Mouse (Mus musculus) heart, embryonic 14.5 days (tissue): ENCODE measurements around the gene Htr1b. TPM values are rescaled to one million over a fixed set of nuclear protein-coding genes. Genes with fewer than 3 reads are reported as not detected.

Source experiments
- ATAC-seq: fragments of 200-750 bp; cut with Nextera tagmentation; 2 replicates; pipeline ENCODE4 v1.8.0; 2017; ENCODE audit warnings: low read depth, moderate TSS enrichment; ENCODE audit not compliant: insufficient number of reproducible peaks, insufficient read depth, low FRiP score
- H3K27ac ChIP-seq, 2 experiments: fragments of 200-500 bp in 1 of 2; fragments of 300-500 bp in 1 of 2; sonication (generic) in 1 of 2; replicated peaks in 1 of 2; 2 replicates each; pipeline ENCODE4 v1.5.1; 2012 to 2014; ENCODE audit warnings: low read depth in 2 of 2, low read length in 2 of 2, control low read depth in 1 of 2, mild to moderate bottlenecking in 1 of 2, mixed read lengths in 1 of 2; ENCODE audit not compliant: control insufficient read depth in 1 of 2, insufficient read depth in 1 of 2
- H3K27me3 ChIP-seq: fragments of 300-500 bp; sonication (generic); 2 replicates; pipeline ENCODE4 v1.6.1; 2014; ENCODE audit warnings: mild to moderate bottlenecking, low read length, control low read depth; ENCODE audit not compliant: control insufficient read depth, insufficient read depth
- H3K36me3 ChIP-seq: fragments of 300-500 bp; sonication (generic); 2 replicates; pipeline ENCODE4 v1.6.1; 2014; ENCODE audit warnings: mild to moderate bottlenecking, control low read depth, low read length, mixed read lengths; ENCODE audit not compliant: control insufficient read depth, insufficient read depth
- H3K4me1 ChIP-seq, 2 experiments: fragments of 200-500 bp in 1 of 2; fragments of 300-500 bp in 1 of 2; sonication (generic) in 1 of 2; 2 replicates each; pipeline ENCODE4 v1.6.1; 2012 to 2014; ENCODE audit warnings: low read length in 2 of 2, control low read depth in 1 of 2, mixed read lengths in 1 of 2; ENCODE audit not compliant: control insufficient read depth in 2 of 2, insufficient read depth in 2 of 2
- H3K4me2 ChIP-seq: fragments of 300-500 bp; sonication (generic); 2 replicates; pipeline ENCODE4 v1.6.1; 2014; ENCODE audit warnings: mild to moderate bottlenecking, low read length
- H3K4me3 ChIP-seq, 2 experiments: fragments of 200-500 bp in 1 of 2; fragments of 300-500 bp in 1 of 2; sonication (generic) in 1 of 2; 2 replicates each; pipeline ENCODE4 v1.5.1; 2012 to 2014; ENCODE audit warnings: low read length in 2 of 2, mild to moderate bottlenecking in 2 of 2, control low read depth in 1 of 2, low read depth in 1 of 2, moderate library complexity in 1 of 2; ENCODE audit not compliant: control insufficient read depth in 1 of 2, insufficient read depth in 1 of 2
- H3K9ac ChIP-seq: fragments of 300-500 bp; sonication (generic); 2 replicates; pipeline ENCODE4 v1.6.1; 2014; ENCODE audit warnings: mild to moderate bottlenecking, low read length
- H3K9me3 ChIP-seq: fragments of 300-500 bp; sonication (generic); 2 replicates; pipeline ENCODE4 v1.6.1; 2016; ENCODE audit warnings: low read length, control low read depth; ENCODE audit not compliant: control insufficient read depth
- WGBS: fragments of 180-500 bp; shearing (Covaris S2); extraction: QIAGEN DNeasy Blood & Tissue Kit; methylation state at CpG from one replicate; pipeline ENCODE4 v1.1.7; 2014; 5-methylcytosine and 5-hydroxymethylcytosine counted together
- polyA plus RNA-seq: library from polyadenylated mRNA; unstranded; fragments of >200 nt; fragmentation: Nextera tagmentation; extraction: Ambion mirVana; gene quantifications from 2 replicates; pipeline ENCODE4 v1.2.1, GENCODE M21; 2014

Htr1b gene
- polyA plus RNA-seq, 1 experiment from 2014 or later = 0.63 TPM

DNA sequence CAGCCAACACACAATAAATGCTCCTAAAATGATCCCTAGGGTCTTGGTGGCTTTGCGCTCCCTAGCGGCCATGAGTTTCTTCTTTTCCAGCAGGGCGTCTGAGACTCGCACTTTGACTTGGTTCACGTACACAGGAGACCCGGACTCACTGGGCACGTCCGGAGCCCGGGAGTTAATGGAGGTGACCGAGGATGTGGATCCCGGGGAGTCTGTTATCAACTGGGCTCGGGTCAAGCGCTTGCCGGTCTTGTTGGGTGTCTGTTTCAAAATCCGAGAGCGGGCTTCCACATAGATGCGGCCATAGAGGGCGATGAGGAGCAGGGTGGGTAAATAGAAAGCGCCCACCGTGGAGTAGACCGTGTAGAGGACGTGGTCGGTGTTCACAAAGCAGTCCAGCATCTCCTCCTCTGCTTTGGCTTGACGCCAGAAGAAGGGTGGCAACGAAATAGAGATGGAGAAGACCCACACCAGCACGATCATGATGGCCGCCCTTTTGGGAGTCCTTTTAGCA, 2.0 kb downstream of the Htr1b start:
- Histone ChIP-seq H3K4me1 (peaks cover 7 to 11% of the 10 kb centered on the region in 2 experiments), H3K9me3 (no peaks in the 10 kb centered on the region), H3K9ac (0 out of 2 replicates have a peak overlapping the region, but pooled peaks have one; percentile 42), H3K4me2 (peak overlapping the region; percentile 99), H3K36me3 (no peaks in the 10 kb centered on the region), H3K27me3 (peaks cover 37% of the 10 kb centered on the region), H3K4me3 (peak overlapping the region; percentile 66 to 77), H3K27ac (no peak overlapping the region)
- 3% methylated on average over 27 of the region's 27 CpGs for WGBS
- ATAC-seq = no peak

DNA sequence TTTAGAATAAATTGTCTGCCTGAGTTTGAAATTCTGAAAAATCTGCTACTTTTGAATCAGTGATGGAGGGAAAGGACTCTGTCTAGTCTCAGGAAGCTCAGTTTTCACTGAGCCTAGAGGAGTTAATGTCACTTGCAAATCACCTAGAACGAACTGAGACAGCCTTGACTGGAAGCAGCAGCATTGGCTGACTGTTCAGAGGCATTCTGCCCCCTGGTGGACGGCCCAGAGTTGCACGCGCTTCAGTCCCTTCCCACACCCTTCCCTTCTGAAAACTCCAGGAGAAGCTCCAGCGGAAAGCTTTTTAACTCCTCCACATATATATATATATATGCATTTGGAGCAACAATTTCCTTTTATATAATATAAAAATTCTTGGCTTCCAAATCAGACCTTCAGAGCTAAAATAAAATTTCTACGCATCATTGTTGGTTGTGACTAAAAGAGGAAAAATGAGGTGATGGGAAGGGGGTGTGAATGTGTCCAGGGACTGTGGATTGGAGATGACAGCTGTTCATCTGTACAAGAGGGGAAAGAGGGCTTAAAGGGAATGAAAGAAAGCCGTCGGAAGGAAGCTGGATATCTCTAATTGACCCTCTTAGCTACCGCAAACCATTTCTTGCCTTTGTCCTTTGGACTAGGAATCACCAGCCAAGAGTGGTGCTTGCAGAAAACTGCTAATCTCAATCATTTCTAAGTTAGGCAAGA, 6.6 kb downstream of the Htr1b start:
- Histone ChIP-seq H3K4me1 (peaks cover 4 to 5% of the 10 kb centered on the region in 2 experiments; a peak in 3 of 4 replicates), H3K36me3 (no peaks in the 10 kb centered on the region), H3K9me3 (no peaks in the 10 kb centered on the region), H3K27ac (no peak overlapping the region), H3K9ac (no peak overlapping the region), H3K4me3 (no peak overlapping the region), H3K4me2 (no peak overlapping the region), H3K27me3 (peaks cover 34% of the 10 kb centered on the region)
- no peak for ATAC-seq
- 32% methylated on average over 9 of the region's 9 CpGs for WGBS

DNA sequence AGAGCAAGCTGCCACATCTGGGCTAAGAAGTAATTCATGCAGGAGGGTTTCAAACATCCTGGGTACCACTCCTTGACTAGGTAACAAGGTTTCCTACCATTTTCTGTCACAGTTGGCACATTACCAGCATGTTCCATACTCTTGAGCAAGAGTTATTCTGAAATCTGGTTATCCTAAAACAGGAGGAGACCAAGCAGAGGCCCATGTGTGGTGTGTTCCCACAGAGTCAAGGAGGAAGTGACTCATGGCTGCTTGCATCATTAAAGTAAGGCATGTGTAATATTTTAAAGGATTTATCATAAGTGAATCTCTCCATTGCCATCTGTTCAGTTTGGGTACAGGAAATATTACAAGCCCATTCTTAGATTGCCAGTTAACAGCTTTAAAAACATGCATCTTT, 7.7 kb downstream of the Htr1b start:
- Histone ChIP-seq H3K36me3 (no peaks in the 10 kb centered on the region), H3K27me3 (peaks cover 23% of the 10 kb centered on the region; the same call in 1 of the 2 replicates), H3K9ac (no peak overlapping the region), H3K4me2 (no peak overlapping the region), H3K4me3 (no peak overlapping the region), H3K9me3 (no peaks in the 10 kb centered on the region), H3K4me1 (no peaks in the 10 kb centered on the region), H3K27ac (no peak overlapping the region)
- no peak for ATAC-seq

DNA sequence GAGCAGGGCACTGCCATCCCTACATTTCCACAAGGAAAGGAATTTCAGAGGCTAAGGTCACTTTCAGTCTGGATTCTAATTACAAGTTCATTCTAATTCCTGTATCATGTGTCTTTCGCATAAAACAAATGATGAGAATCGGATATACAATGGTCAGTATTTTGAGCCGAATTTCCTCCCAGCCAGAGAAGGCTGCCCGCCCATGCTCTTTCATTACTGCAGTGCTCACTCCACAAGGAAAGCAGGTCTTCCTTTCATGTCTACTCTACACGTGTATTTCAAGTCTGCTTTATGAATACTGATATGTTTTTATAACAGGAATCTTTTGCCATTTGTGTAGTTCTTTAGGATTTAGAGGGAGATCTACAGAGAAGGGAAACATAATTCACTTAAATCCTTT, 10.8 kb downstream of the Htr1b start:
- H3K9ac ChIP-seq = no peak overlapping the region
- WGBS = 66% methylated on average over 5 of the region's 5 CpGs

DNA sequence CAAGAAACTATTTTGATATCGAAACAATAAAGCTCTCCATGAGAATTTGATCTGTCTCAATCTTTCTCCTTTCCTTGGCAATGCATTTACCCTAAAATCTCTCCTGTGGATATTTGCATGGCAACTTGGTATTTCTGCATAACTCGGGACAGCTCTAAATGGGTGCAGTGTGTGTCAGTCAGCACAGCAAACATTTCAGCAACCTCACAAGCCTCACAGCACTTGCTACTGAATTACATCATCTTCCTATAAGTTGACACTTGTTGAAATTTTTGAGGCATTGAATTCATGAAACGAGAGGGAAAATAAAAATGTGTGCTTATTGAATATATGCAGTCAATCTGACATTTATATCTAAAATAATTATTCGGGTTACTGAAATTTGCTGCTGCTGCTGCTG, 22.6 kb downstream of the Htr1b start:
- no peaks in the 10 kb centered on the region for H3K36me3 ChIP-seq
- no peaks in the 10 kb centered on the region for H3K27me3 ChIP-seq
- H3K9me3 ChIP-seq = no peaks in the 10 kb centered on the region
- no peak for ATAC-seq
- H3K27ac ChIP-seq = no peak overlapping the region
- H3K4me3 ChIP-seq = no peak overlapping the region
- 72% methylated on average over 4 of the region's 4 CpGs for WGBS
- H3K4me1 ChIP-seq = no peaks in the 10 kb centered on the region
- no peak overlapping the region for H3K4me2 ChIP-seq
- H3K9ac ChIP-seq = no peak overlapping the region

More for the DNA sequence above, 10.8 kb downstream of the Htr1b start:
- no peak for ATAC-seq
- Histone ChIP-seq H3K4me2 (no peak overlapping the region), H3K36me3 (no peaks in the 10 kb centered on the region), H3K4me1 (no peaks in the 10 kb centered on the region), H3K27ac (no peak overlapping the region), H3K4me3 (no peak overlapping the region), H3K27me3 (peaks cover 7% of the 10 kb centered on the region; the same call in 1 of the 2 replicates), H3K9me3 (no peaks in the 10 kb centered on the region)

Other genes with a start within 250 kb of the Htr1b start
- 0.16 TPM in 1 of 2 replicates, not detected in the other for gene Mei4, start 229.8 kb upstream of the Htr1b start, polyA plus RNA-seq